Mouse (Mus musculus): ENCODE data around the gene Klrd1.

GRCm38 (mm10) chr6:129581274-129581673 is 10.3 kb upstream of the Klrd1 start:
- TF ChIP-seq POLR2A (IDR thresholded peaks at IDR 0.05; ENCODE audit: insufficient read depth, low read depth, low read length) (no peak), CTCF (IDR thresholded peaks at IDR 0.05) (peak; percentile 57)

Measured in heart, adult 2 months (tissue).